Mouse (Mus musculus): ENCODE results near the gene Greb1.

GRCm38 (mm10) chr12:16643508-16644345, 157.0 kb downstream of the Greb1 start:
- no peak for TF ChIP-seq POLR2A (IDR thresholded peaks at IDR 0.05; ENCODE audit: low read depth, low read length)
- no peak for TF ChIP-seq CTCF (conservative IDR thresholded peaks at IDR 0.05; ENCODE audit: insufficient read depth, insufficient read length, low read depth, low read length)

All from kidney, adult 2 months (tissue).